Mouse (Mus musculus) kidney, embryonic 14.5 days (tissue): ENCODE measurements around the gene Tmem8. TPM values are rescaled to one million over a fixed set of nuclear protein-coding genes. Genes with fewer than 3 reads are reported as not detected.
"Not testable (repeated sequence)": the region's sequence is repeated elsewhere in the genome, so short reads cannot be mapped to it uniquely, and the experiment has no call there.

Source experiments
- ATAC-seq: fragments of 200-750 bp; cut with Nextera tagmentation; 2 replicates; pipeline ENCODE4 v1.8.0; 2017; ENCODE audit warnings: moderate number of reproducible peaks, mild to moderate bottlenecking, moderate TSS enrichment, moderate library complexity; ENCODE audit not compliant: low FRiP score, low TSS enrichment
- H3K27ac ChIP-seq: fragments of 300-500 bp; sonication (generic); 2 replicates; pipeline ENCODE4 v1.5.1; 2014; ENCODE audit warnings: low read depth, mild to moderate bottlenecking, low read length, moderate library complexity, mixed read lengths
- H3K27me3 ChIP-seq: fragments of 300-500 bp; sonication (generic); 2 replicates; pipeline ENCODE4 v1.6.1; 2014; ENCODE audit warnings: mild to moderate bottlenecking, low read length; ENCODE audit not compliant: control insufficient read depth, insufficient read depth
- H3K36me3 ChIP-seq: fragments of 300-500 bp; sonication (generic); 2 replicates; pipeline ENCODE4 v1.6.1; 2014; ENCODE audit warnings: low read length, mixed read lengths; ENCODE audit not compliant: control insufficient read depth, insufficient read depth
- H3K4me1 ChIP-seq: fragments of 300-500 bp; sonication (generic); 2 replicates; pipeline ENCODE4 v1.6.1; 2014; ENCODE audit warnings: low read length, mixed read lengths; ENCODE audit not compliant: control insufficient read depth, insufficient read depth
- H3K4me2 ChIP-seq: fragments of 300-500 bp; sonication (generic); replicated peaks from 2 replicates; pipeline ENCODE4 v1.6.1; 2014; ENCODE audit warnings: low read depth, mild to moderate bottlenecking, low read length
- H3K4me3 ChIP-seq: fragments of 300-500 bp; sonication (generic); 2 replicates; pipeline ENCODE4 v1.5.1; 2014; ENCODE audit warnings: mild to moderate bottlenecking, low read length
- H3K9ac ChIP-seq: fragments of 300-500 bp; sonication (generic); 2 replicates; pipeline ENCODE4 v1.6.1; 2014; ENCODE audit warnings: low read depth, mild to moderate bottlenecking, low read length, moderate library complexity
- H3K9me3 ChIP-seq: fragments of 300-500 bp; sonication (generic); 2 replicates; pipeline ENCODE4 v1.6.1; 2016; ENCODE audit warnings: low read length; ENCODE audit not compliant: control insufficient read depth
- WGBS: fragments of 180-500 bp; shearing (Covaris S2); extraction: QIAGEN DNeasy Blood & Tissue Kit; methylation state at CpG from one replicate; pipeline ENCODE4 v1.1.7; 2014; 5-methylcytosine and 5-hydroxymethylcytosine counted together
- polyA plus RNA-seq: library from polyadenylated mRNA; unstranded; fragments of >200 nt; fragmentation: Nextera tagmentation; extraction: Ambion mirVana; gene quantifications from 2 replicates; pipeline ENCODE4 v1.2.1, GENCODE M21; 2014

Gene Tmem8
- polyA plus RNA-seq, 1 experiment from 2014 or later, result 2.5 TPM

DNA sequence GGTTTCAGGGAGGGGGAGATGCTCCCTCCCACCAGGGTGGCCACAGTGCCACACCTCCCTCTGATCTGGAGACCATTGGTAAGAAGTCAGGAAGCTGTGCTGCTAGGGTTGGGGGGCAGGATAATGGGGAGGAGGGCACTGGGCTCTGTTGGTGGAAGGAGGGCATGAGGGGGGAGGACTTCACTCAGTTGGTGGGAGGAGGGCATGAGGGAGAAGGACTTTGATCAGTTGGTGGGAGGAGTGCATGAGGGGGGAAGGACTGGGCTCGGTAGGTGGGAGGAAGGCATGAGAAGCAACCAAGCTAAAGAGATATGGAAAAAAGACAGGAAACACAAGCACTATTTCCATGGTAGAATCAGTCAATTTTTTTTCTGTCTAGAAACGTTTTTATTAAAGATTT is 32.2 kb upstream of the Tmem8 start:
- H3K4me3 ChIP-seq, result no peak overlapping the region
- ATAC-seq, result peak; percentile 32; the same call in 1 of the 2 replicates
- no peaks in the 10 kb centered on the region for H3K9me3 ChIP-seq
- H3K27me3 ChIP-seq, result no peaks in the 10 kb centered on the region
- H3K4me2 ChIP-seq, result no peak overlapping the region
- H3K36me3 ChIP-seq, result peaks cover 4% of the 10 kb centered on the region; the same call in 1 of the 2 replicates
- 45% methylated on average over 2 of the region's 2 CpGs for WGBS
- H3K4me1 ChIP-seq, result no peaks in the 10 kb centered on the region
- H3K27ac ChIP-seq, result no peak overlapping the region
- no peak overlapping the region for H3K9ac ChIP-seq

DNA sequence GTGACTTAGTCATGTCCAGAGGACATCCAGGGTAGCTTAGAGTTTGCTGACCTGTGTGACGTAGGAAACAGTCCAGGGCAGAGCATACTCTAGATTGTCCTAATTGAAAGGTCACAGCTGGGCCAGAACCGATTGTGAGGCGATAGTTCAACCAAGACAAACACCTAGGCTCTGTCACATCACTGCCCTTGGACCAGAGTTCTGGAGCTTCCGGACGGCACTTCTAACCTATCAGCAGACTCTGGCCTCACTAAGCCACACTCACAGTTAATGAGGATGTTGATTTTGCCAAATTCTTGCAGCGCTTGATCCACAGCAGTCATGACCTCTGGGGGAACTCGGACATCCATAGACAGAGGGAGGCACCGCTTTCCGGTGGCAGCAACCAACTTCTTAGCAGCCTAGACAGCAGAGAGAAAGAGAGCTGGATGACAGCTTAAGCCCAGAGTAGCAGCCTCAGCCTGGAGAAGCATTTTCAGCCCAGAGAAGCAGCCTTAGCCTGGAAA is 26.0 kb upstream of the Tmem8 start:
- Histone ChIP-seq H3K4me1 (no peaks in the 10 kb centered on the region), H3K9ac (no peak overlapping the region), H3K27ac (no peak overlapping the region), H3K4me3 (no peak overlapping the region), H3K9me3 (no peaks in the 10 kb centered on the region), H3K4me2 (no peak overlapping the region), H3K36me3 (peaks cover 12% of the 10 kb centered on the region; the same call in 1 of the 2 replicates), H3K27me3 (no peaks in the 10 kb centered on the region)
- WGBS, result 83% methylated on average over 9 of the region's 9 CpGs
- no peak for ATAC-seq

DNA sequence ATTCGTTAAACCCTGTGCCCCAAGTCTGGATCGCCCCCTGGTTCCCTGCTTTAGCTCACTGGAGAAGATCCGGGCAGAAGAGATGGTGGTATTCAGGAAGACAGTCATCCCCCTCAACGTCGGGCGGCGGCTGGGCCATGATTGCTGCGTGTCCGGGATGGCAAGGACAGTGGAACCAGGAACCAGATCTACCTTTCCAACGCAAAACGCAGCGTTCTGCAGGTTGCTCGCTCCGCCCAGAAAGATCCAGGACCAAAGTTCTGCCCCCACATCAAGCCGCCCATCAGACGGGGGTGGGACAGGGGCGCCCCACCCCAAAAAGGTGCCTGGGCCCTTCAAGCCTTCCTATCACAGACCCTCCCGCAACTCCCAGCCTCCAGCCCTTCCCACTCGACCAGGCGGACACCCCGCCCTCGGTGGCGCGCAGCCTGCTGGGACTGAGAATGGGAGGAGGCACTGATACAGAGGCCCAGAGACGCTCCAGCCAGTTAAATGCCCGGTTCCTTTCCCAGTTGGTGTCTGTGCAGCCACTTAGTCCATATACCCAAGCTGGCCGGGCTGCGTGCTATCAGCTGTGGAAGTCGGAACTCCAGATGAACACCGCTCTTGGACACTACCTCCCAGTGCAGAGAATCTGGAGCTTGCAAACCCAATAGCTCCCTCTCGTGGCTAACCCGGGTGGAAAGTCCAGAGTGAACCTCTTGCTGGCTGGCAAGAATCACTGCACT is 23.0 kb upstream of the Tmem8 start, which contains the start of gene Decr2:
Gene Decr2 (minus strand): TSS at position 433 of the 728 bp plus-strand sequence.
- H3K27me3 ChIP-seq, result no peaks in the 10 kb centered on the region
- peak; percentile 92 for ATAC-seq
- peak within 1 kb of the TSS; percentile 87 for H3K27ac ChIP-seq
- H3K9me3 ChIP-seq, result no peaks in the 10 kb centered on the region
- WGBS, result 1% methylated on average over 32 of the region's 32 CpGs
- peaks cover 12% of the 10 kb centered on the region; the same call in 1 of the 2 replicates for H3K36me3 ChIP-seq
- H3K9ac ChIP-seq, result peak within 1 kb of the TSS; percentile 68
- peak within 1 kb of the TSS; percentile 45 for H3K4me3 ChIP-seq
- peaks cover 7% of the 10 kb centered on the region; the same call in 1 of the 2 replicates for H3K4me1 ChIP-seq
- H3K4me2 ChIP-seq, result peak within 1 kb of the TSS; percentile 68

GRCm38 (mm10) chr17:26094531-26095110 is 18.5 kb upstream of the Tmem8 start:
- Histone ChIP-seq H3K4me2 (peak overlapping the region; percentile 67), H3K4me1 (peaks cover 7% of the 10 kb centered on the region; the same call in 1 of the 2 replicates), H3K9ac (peak overlapping the region; percentile 83), H3K27ac (peak overlapping the region; percentile 78), H3K4me3 (peak overlapping the region; percentile 61), H3K36me3 (peaks cover 9% of the 10 kb centered on the region; the same call in 1 of the 2 replicates), H3K27me3 (no peaks in the 10 kb centered on the region), H3K9me3 (no peaks in the 10 kb centered on the region)
- ATAC-seq, result no peak
- WGBS, result 21% methylated on average over 9 of the region's 9 CpGs

- Histone ChIP-seq H3K4me3 (peak within 1 kb of the TSS; percentile 61), H3K4me2 (peak within 1 kb of the TSS; percentile 67), H3K36me3 (peaks cover 9% of the 10 kb centered on the region; the same call in 1 of the 2 replicates), H3K9me3 (no peaks in the 10 kb centered on the region), H3K9ac (peak within 1 kb of the TSS; percentile 83), H3K27me3 (no peaks in the 10 kb centered on the region), H3K27ac (peak within 1 kb of the TSS; percentile 78), H3K4me1 (peaks cover 7% of the 10 kb centered on the region; the same call in 1 of the 2 replicates)
- WGBS, result 2% methylated on average over 47 of the region's 47 CpGs
- peak; percentile 68 for ATAC-seq
Measured at GRCm38 (mm10) chr17:26095121-26095740, 17.9 kb upstream of the Tmem8 start, which contains the start of gene Nme4. Gene Nme4 (minus strand): TSS chr17:26095602.

- H3K4me2 ChIP-seq, result no peak overlapping the region
- no peak overlapping the region for H3K9ac ChIP-seq
- no peaks in the 10 kb centered on the region for H3K27me3 ChIP-seq
- no peak overlapping the region for H3K4me3 ChIP-seq
- H3K4me1 ChIP-seq, result peaks cover 7% of the 10 kb centered on the region; the same call in 1 of the 2 replicates
- no peaks in the 10 kb centered on the region for H3K9me3 ChIP-seq
- 92% methylated on average over 7 of the region's 7 CpGs for WGBS
- H3K36me3 ChIP-seq, result no peaks in the 10 kb centered on the region
- ATAC-seq, result no peak
- H3K27ac ChIP-seq, result no peak overlapping the region
Measured at GRCm38 (mm10) chr17:26098461-26098860, 14.6 kb upstream of the Tmem8 start.

DNA sequence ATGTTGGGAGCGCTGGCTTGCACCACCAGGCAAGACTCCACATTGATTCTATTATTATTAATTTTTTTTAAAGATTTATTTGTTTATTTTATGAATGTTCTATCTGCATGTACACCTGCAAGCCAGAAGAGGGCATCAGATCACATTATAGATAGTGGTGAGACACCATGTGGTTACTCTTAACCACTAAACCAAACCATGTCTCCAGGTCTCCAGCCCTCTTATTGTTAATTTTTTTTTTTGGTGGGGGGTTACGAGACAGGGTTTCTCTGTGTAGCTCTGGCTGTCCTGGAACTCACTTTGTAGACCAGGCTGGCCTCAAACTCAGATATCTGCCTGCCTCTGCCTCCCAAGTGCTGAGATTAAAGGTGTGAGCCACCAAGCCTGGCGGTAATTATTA is 13.8 kb upstream of the Tmem8 start:
- not testable (repeated sequence) for H3K36me3 ChIP-seq, H3K9ac ChIP-seq, H3K27me3 ChIP-seq, H3K4me1 ChIP-seq, H3K4me3 ChIP-seq, H3K27ac ChIP-seq, ATAC-seq, H3K4me2 ChIP-seq, H3K9me3 ChIP-seq
- 73% methylated on average over 3 of the region's 3 CpGs for WGBS

DNA sequence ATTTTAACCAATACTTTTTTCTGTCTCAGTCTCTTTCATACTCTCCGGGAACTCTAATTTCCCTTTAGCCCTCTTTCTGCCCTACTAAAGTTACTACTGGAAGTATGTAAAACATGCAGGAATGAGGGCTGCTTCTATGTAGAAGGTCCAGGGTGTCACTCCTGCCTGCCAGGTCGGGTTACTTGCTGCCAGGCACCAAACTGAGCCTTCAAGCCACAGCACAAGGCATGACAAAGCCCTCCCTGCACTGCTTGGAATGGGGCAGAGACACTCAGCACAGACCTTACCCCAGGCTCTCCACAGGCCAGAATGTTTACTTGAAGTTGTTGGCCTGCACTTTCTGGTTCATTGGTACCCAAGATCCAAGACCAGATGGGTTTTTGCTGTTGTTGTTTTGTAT is 12.9 kb upstream of the Tmem8 start:
- WGBS, result 39% methylated on average over 2 of the region's 2 CpGs
- Histone ChIP-seq H3K4me3 (no peak overlapping the region), H3K4me2 (no peak overlapping the region), H3K4me1 (no peaks in the 10 kb centered on the region), H3K36me3 (no peaks in the 10 kb centered on the region), H3K27ac (no peak overlapping the region), H3K27me3 (no peaks in the 10 kb centered on the region), H3K9me3 (no peaks in the 10 kb centered on the region), H3K9ac (no peak overlapping the region)
- ATAC-seq, result no peak
